ENCODE assay signal across 11 mouse cellular contexts in genomic region chr3:22121741-22122140, GRCm38 (mm10). TPM values are rescaled to one million over a fixed set of nuclear protein-coding genes. Genes with fewer than 3 reads are reported as not detected.
DNase-seq lines count a peak whose midpoint lies in the region; ATAC-seq and TF ChIP-seq lines count a peak whose summit lies in the region.
"Had no signal": no experiment of that assay in that cellular context is flagged by ENCODE, and none has a peak within 500 bp of the region (broad histone marks: within the 10 kb centered on the region; RNA-seq: fewer than 3 reads in every experiment).

No protein-coding gene starts in this region.

- H3K27me3 ChIP-seq in liver, postnatal 0 days (ENCODE audit: insufficient read depth, low read length): no peaks in the 10 kb centered on the region
- H3K27me3 ChIP-seq: liver, embryonic 13.5 days; neural tube, embryonic 13.5 days had no signal

- H3K36me3 ChIP-seq in liver, postnatal 0 days (replicated peaks; ENCODE audit: insufficient read depth, low read length): no peaks in the 10 kb centered on the region; the same call in 1 of the 2 replicates
- H3K36me3 ChIP-seq: liver, embryonic 13.5 days; neural tube, embryonic 13.5 days had no signal

- DNase-seq in cerebellum, postnatal 10 days: peak; percentile 27 to 42
- no peak for DNase-seq in cerebellum, adult 9-11 months
- peak; percentile 10 for DNase-seq in ovary, postnatal 36 days (ENCODE audit: low spot score)
- no peak for DNase-seq in ovary, adult 18-20 months (ENCODE audit: low spot score)
- peak; percentile 58 for DNase-seq in kidney, adult 9 months
- DNase-seq in urinary bladder, postnatal 10 days (ENCODE audit: low spot score): no peak
- DNase-seq in liver, postnatal 0 days: no peak
- no peak for DNase-seq in layer of hippocampus, adult 9-11 months
- DNase-seq: gastrocnemius, postnatal 25 days; liver, embryonic 13.5 days had no signal

- no peak for ATAC-seq in liver, postnatal 0 days

- no peak overlapping the region for H3K4me2 ChIP-seq in liver, postnatal 0 days (ENCODE audit: low read depth, low read length)
- H3K4me2 ChIP-seq: liver, embryonic 13.5 days; neural tube, embryonic 13.5 days had no signal

- no peak for TF ChIP-seq EP300 in liver, postnatal 0 days (IDR thresholded peaks at IDR 0.05; ENCODE audit: low read depth)

- 49% methylated on average over 3 of the region's 3 CpGs for WGBS in liver, postnatal 0 days (ENCODE audit: insufficient replicate concordance)

- no peak for TF ChIP-seq CTCF in liver, postnatal 0 days (IDR thresholded peaks at IDR 0.05; ENCODE audit: low read depth)

- H3K4me1 ChIP-seq in liver, postnatal 0 days (ENCODE audit: insufficient read depth): peaks cover 40% of the 10 kb centered on the region

- no peak overlapping the region for H3K4me3 ChIP-seq in liver, postnatal 0 days (ENCODE audit: low read depth, low read length)
- H3K4me3 ChIP-seq: liver, embryonic 13.5 days; neural tube, embryonic 13.5 days had no signal

- no peaks in the 10 kb centered on the region for H3K9me3 ChIP-seq in liver, postnatal 0 days (ENCODE audit: low read length)
- H3K9me3 ChIP-seq: liver, embryonic 13.5 days; neural tube, embryonic 13.5 days had no signal

- no peak overlapping the region for H3K27ac ChIP-seq in liver, postnatal 0 days (ENCODE audit: low read depth)
- H3K27ac ChIP-seq: liver, embryonic 13.5 days; neural tube, embryonic 13.5 days had no signal

- no peak overlapping the region for H3K9ac ChIP-seq in liver, postnatal 0 days (replicated peaks)
- H3K9ac ChIP-seq: liver, embryonic 13.5 days; neural tube, embryonic 13.5 days had no signal

RNA-seq across cellular contexts. Expression of gene Tbl1xr1, which starts 45.3 kb away (rescaled TPM):
- polyA plus RNA-seq in liver, postnatal 0 days (2015; fragmentation: Nextera tagmentation; extraction: Ambion mirVana): 8.8 and 9.8 TPM in 2 replicates

Comparison
In these comparisons a context has a peak if more than half of its experiments do, and no peak if none do; other contexts are left out.
1. DNase-seq: peak in cerebellum, postnatal 10 days (2 of 2), ovary, postnatal 36 days (single experiment) and kidney, adult 9 months (single experiment); none in cerebellum, adult 9-11 months (single experiment), ovary, adult 18-20 months (single experiment), urinary bladder, postnatal 10 days (single experiment), liver, postnatal 0 days (single experiment) and layer of hippocampus, adult 9-11 months (single experiment).